Mouse (Mus musculus): ENCODE results near the gene Susd2. TPM values are rescaled to one million over a fixed set of nuclear protein-coding genes. Genes with fewer than 3 reads are reported as not detected.

Gene Susd2
- polyA plus RNA-seq, 1 experiment from 2014 or later = 13.3 TPM

- no peaks in the 10 kb centered on the region for H3K36me3 ChIP-seq (ENCODE audit: control insufficient read depth, insufficient read depth)
- no peaks in the 10 kb centered on the region; the same call in 1 of the 2 replicates for H3K4me1 ChIP-seq (ENCODE audit: control insufficient read depth, insufficient read depth, low read length)
- H3K9ac ChIP-seq (ENCODE audit: low read length) = no peak overlapping the region
- H3K4me3 ChIP-seq (ENCODE audit: low read length) = no peak overlapping the region
- no peaks in the 10 kb centered on the region for H3K27me3 ChIP-seq (ENCODE audit: control insufficient read depth, insufficient read depth, low read length)
- H3K27ac ChIP-seq (ENCODE audit: low read length) = no peak overlapping the region
- 60% methylated on average over 3 of the region's 3 CpGs for whole genome bisulfite sequencing
- H3K4me2 ChIP-seq (ENCODE audit: low read depth, low read length) = no peak overlapping the region
- no peak for ATAC-seq (replicated peaks; ENCODE audit: extremely low read depth, insufficient read depth, low FRiP score)
- peaks cover 2% of the 10 kb centered on the region; the same call in 1 of the 2 replicates for H3K9me3 ChIP-seq (replicated peaks; ENCODE audit: control insufficient read depth, low read length)
Observed at GRCm38 (mm10) chr10:75626991-75627390, 16.8 kb downstream of the Susd2 start.

DNA sequence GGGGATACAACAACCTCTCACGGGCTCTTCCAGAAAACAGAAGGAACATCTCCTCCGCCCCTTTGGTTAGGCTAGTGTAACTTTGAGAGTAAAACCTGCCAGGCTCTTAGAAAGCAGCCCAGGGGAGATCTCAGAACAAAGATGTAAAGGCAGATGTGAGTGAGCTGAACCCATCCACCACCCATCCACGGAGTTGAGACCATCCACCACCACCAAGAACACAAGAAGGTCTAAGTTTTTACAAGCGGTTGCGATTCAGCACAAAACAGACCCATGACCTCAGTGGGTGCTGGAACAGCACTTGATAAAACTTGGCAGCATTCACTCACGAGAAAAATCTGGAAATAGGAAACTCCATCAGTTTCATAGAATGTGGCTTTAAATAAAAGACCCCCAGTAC is 17.9 kb downstream of the Susd2 start:
- no peak for ATAC-seq (replicated peaks; ENCODE audit: extremely low read depth, insufficient read depth, low FRiP score)
- peaks cover 2% of the 10 kb centered on the region; the same call in 1 of the 2 replicates for H3K9me3 ChIP-seq (replicated peaks; ENCODE audit: control insufficient read depth, low read length)
- H3K27ac ChIP-seq (ENCODE audit: low read length) = no peak overlapping the region
- no peaks in the 10 kb centered on the region; the same call in 1 of the 2 replicates for H3K4me1 ChIP-seq (ENCODE audit: control insufficient read depth, insufficient read depth, low read length)
- H3K9ac ChIP-seq (ENCODE audit: low read length) = no peak overlapping the region
- no peak overlapping the region for H3K4me2 ChIP-seq (ENCODE audit: low read depth, low read length)
- H3K4me3 ChIP-seq (ENCODE audit: low read length) = no peak overlapping the region
- no peaks in the 10 kb centered on the region for H3K36me3 ChIP-seq (ENCODE audit: control insufficient read depth, insufficient read depth)
- 37% methylated on average over 6 of the region's 6 CpGs for WGBS
- H3K27me3 ChIP-seq (ENCODE audit: control insufficient read depth, insufficient read depth, low read length) = no peaks in the 10 kb centered on the region

GRCm38 (mm10) chr10:75620818-75621217 is 23.0 kb downstream of the Susd2 start:
- no peak for ATAC-seq (replicated peaks; ENCODE audit: extremely low read depth, insufficient read depth, low FRiP score)
- H3K4me3 ChIP-seq (ENCODE audit: low read length) = no peak overlapping the region
- H3K36me3 ChIP-seq (ENCODE audit: control insufficient read depth, insufficient read depth) = no peaks in the 10 kb centered on the region
- H3K4me1 ChIP-seq (ENCODE audit: control insufficient read depth, insufficient read depth, low read length) = no peaks in the 10 kb centered on the region
- H3K4me2 ChIP-seq (ENCODE audit: low read depth, low read length) = no peak overlapping the region
- H3K27me3 ChIP-seq (ENCODE audit: control insufficient read depth, insufficient read depth, low read length) = no peaks in the 10 kb centered on the region
- H3K27ac ChIP-seq (ENCODE audit: low read length) = no peak overlapping the region
- H3K9ac ChIP-seq (ENCODE audit: low read length) = no peak overlapping the region
- peaks cover 2% of the 10 kb centered on the region; the same call in 1 of the 2 replicates for H3K9me3 ChIP-seq (replicated peaks; ENCODE audit: control insufficient read depth, low read length)
- WGBS = 44% methylated on average over 3 of the region's 3 CpGs

GRCm38 (mm10) chr10:75616044-75616443 is 27.8 kb downstream of the Susd2 start:
- Histone ChIP-seq H3K4me3 (ENCODE audit: low read length) (no peak overlapping the region), H3K4me2 (ENCODE audit: low read depth, low read length) (no peak overlapping the region), H3K9me3 (replicated peaks; ENCODE audit: control insufficient read depth, low read length) (no peaks in the 10 kb centered on the region), H3K4me1 (ENCODE audit: control insufficient read depth, insufficient read depth, low read length) (no peaks in the 10 kb centered on the region), H3K9ac (ENCODE audit: low read length) (no peak overlapping the region), H3K27me3 (ENCODE audit: control insufficient read depth, insufficient read depth, low read length) (no peaks in the 10 kb centered on the region), H3K36me3 (ENCODE audit: control insufficient read depth, insufficient read depth) (peaks cover 2% of the 10 kb centered on the region; the same call in 1 of the 2 replicates), H3K27ac (ENCODE audit: low read length) (no peak overlapping the region)
- no peak for ATAC-seq (replicated peaks; ENCODE audit: extremely low read depth, insufficient read depth, low FRiP score)
- WGBS = 81% methylated on average over 4 of the region's 4 CpGs

DNA sequence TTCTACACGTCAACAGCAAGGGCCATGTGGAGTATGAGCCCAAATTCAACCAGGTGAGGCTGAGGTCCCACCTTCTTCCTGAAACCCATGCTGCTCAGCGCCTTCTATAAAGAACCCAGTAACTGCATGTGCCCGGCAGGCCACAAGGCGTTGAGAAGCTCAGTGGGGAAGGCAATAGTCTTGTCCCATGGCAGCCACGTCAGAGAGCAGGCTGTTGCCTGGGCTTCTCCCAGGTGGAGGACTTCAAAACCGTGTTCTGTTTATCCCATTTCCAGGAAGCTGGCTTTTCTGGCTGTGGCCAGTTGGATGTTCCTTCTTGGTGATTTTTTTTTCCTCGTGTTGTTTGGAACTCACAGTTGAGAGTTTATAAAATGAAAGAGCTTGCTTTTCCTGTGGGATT is 33.3 kb downstream of the Susd2 start:
- Histone ChIP-seq H3K4me3 (ENCODE audit: low read length) (no peak overlapping the region), H3K27ac (ENCODE audit: low read length) (no peak overlapping the region), H3K9me3 (replicated peaks; ENCODE audit: control insufficient read depth, low read length) (no peaks in the 10 kb centered on the region), H3K4me2 (ENCODE audit: low read depth, low read length) (no peak overlapping the region), H3K36me3 (ENCODE audit: control insufficient read depth, insufficient read depth) (peaks cover 2% of the 10 kb centered on the region; the same call in 1 of the 2 replicates), H3K9ac (ENCODE audit: low read length) (no peak overlapping the region), H3K4me1 (ENCODE audit: control insufficient read depth, insufficient read depth, low read length) (no peaks in the 10 kb centered on the region), H3K27me3 (ENCODE audit: control insufficient read depth, insufficient read depth, low read length) (no peaks in the 10 kb centered on the region)
- WGBS = 52% methylated on average over 7 of the region's 7 CpGs
- ATAC-seq (replicated peaks; ENCODE audit: extremely low read depth, insufficient read depth, low FRiP score) = no peak

DNA sequence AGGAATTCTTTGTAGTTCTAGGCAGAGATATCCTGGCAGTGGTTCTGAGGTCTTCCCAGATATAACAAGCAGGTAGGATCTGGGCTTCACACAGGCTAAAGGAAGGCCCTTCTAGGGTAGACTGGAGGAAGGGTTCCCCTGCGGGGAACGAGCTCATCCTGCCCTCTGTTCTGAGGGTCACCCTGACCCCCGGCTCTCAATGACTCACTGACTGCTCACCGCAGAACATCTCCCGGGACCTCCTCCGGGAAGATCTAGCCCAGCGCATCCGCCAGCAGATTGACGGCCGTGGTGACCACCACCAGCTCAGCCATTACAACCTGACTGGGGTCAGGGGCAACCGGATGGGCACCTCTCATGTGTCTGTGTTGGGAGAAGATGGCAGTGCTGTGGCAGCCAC is 34.8 kb downstream of the Susd2 start:
- Histone ChIP-seq H3K27ac (ENCODE audit: low read length) (no peak overlapping the region), H3K36me3 (ENCODE audit: control insufficient read depth, insufficient read depth) (no peaks in the 10 kb centered on the region)
- 87% methylated on average over 11 of the region's 11 CpGs for WGBS

DNA sequence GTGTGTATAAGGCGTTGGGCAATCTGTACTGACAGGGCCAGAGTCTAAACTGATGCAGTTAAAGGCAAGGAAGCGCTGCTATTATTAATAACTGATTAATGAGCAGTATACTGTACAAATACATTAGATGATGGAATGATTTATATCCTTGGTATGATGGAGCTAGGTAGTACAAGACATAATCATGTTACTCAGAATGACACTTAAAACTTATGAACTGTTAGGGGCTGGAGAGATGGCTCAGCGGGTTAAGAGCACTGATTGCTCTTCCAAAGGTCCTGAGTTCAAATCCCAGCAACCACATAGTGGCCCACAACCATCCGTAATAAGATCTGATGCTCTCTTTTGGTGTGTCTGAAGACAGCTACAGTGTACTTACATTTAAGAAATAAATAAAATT is 36.6 kb downstream of the Susd2 start:
- no peak overlapping the region for H3K27ac ChIP-seq (ENCODE audit: low read length)
- peaks cover 3% of the 10 kb centered on the region; the same call in 1 of the 2 replicates for H3K4me1 ChIP-seq (ENCODE audit: control insufficient read depth, insufficient read depth, low read length)
- H3K4me3 ChIP-seq (ENCODE audit: low read length) = no peak overlapping the region
- no peaks in the 10 kb centered on the region for H3K9me3 ChIP-seq (replicated peaks; ENCODE audit: control insufficient read depth, low read length)
- no peak overlapping the region for H3K4me2 ChIP-seq (ENCODE audit: low read depth, low read length)
- H3K27me3 ChIP-seq (ENCODE audit: control insufficient read depth, insufficient read depth, low read length) = no peaks in the 10 kb centered on the region
- no peaks in the 10 kb centered on the region for H3K36me3 ChIP-seq (ENCODE audit: control insufficient read depth, insufficient read depth)
- 87% methylated on average over 4 of the region's 4 CpGs for WGBS
- no peak overlapping the region for H3K9ac ChIP-seq (ENCODE audit: low read length)
- ATAC-seq (replicated peaks; ENCODE audit: extremely low read depth, insufficient read depth, low FRiP score) = no peak

More for the DNA sequence above, 34.8 kb downstream of the Susd2 start:
- Histone ChIP-seq H3K4me1 (ENCODE audit: control insufficient read depth, insufficient read depth, low read length) (peaks cover 3% of the 10 kb centered on the region; the same call in 1 of the 2 replicates), H3K4me3 (ENCODE audit: low read length) (no peak overlapping the region), H3K27me3 (ENCODE audit: control insufficient read depth, insufficient read depth, low read length) (no peaks in the 10 kb centered on the region), H3K9ac (ENCODE audit: low read length) (no peak overlapping the region), H3K9me3 (replicated peaks; ENCODE audit: control insufficient read depth, low read length) (no peaks in the 10 kb centered on the region), H3K4me2 (ENCODE audit: low read depth, low read length) (no peak overlapping the region)
- no peak for ATAC-seq (replicated peaks; ENCODE audit: extremely low read depth, insufficient read depth, low FRiP score)

DNA sequence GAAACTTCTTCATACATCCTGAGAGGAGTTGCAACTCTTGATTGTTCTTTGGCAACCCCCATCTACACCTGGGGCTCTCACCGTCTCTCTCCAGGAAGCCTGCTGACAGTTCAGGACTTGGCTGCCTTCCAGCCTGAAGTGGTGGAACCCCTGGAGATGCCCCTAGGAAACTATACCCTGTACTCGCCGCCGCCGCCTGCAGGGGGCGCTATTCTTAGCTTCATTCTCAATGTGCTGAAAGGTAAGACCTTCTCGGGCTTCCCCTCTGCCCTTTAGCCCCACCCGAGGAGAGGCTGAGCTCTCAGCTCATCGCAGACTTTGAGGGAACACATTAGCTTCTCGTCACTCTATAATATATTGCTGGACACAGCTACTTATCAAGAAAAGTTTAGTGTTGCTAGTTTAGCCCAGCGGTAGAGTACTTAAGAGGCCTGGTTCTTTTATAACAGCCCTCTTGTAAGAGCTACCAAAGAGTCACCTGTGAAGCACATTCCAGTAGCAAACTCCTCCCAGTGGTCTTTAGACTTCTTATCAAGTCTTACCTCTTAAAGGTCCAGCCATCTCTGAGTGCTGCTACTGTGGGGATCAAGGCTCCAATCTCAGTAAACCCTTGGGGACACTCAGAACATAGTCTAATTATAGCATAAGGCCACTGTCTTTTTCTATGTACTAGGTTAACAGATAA is 38.5 kb downstream of the Susd2 start:
- H3K4me3 ChIP-seq (ENCODE audit: low read length) = no peak overlapping the region
- H3K27me3 ChIP-seq (ENCODE audit: control insufficient read depth, insufficient read depth, low read length) = no peaks in the 10 kb centered on the region
- H3K9me3 ChIP-seq (replicated peaks; ENCODE audit: control insufficient read depth, low read length) = no peaks in the 10 kb centered on the region
- H3K9ac ChIP-seq (ENCODE audit: low read length) = no peak overlapping the region
- 28% methylated on average over 11 of the region's 11 CpGs for WGBS
- H3K27ac ChIP-seq (ENCODE audit: low read length) = no peak overlapping the region
- H3K4me1 ChIP-seq (ENCODE audit: control insufficient read depth, insufficient read depth, low read length) = peaks cover 3% of the 10 kb centered on the region; the same call in 1 of the 2 replicates
- no peak for ATAC-seq (replicated peaks; ENCODE audit: extremely low read depth, insufficient read depth, low FRiP score)
- no peaks in the 10 kb centered on the region for H3K36me3 ChIP-seq (ENCODE audit: control insufficient read depth, insufficient read depth)
- H3K4me2 ChIP-seq (ENCODE audit: low read depth, low read length) = no peak overlapping the region

GRCm38 (mm10) chr10:75600189-75600730 is 43.5 kb downstream of the Susd2 start:
- H3K4me1 ChIP-seq (ENCODE audit: control insufficient read depth, insufficient read depth, low read length) = peaks cover 2% of the 10 kb centered on the region; the same call in 1 of the 2 replicates
- no peak overlapping the region for H3K4me3 ChIP-seq (ENCODE audit: low read length)
- no peaks in the 10 kb centered on the region for H3K36me3 ChIP-seq (ENCODE audit: control insufficient read depth, insufficient read depth)
- H3K27ac ChIP-seq (ENCODE audit: low read length) = no peak overlapping the region
- no peaks in the 10 kb centered on the region for H3K27me3 ChIP-seq (ENCODE audit: control insufficient read depth, insufficient read depth, low read length)
- peaks cover 5% of the 10 kb centered on the region for H3K9me3 ChIP-seq (replicated peaks; ENCODE audit: control insufficient read depth, low read length)
- WGBS = 65% methylated on average over 7 of the region's 7 CpGs
- no peak overlapping the region for H3K4me2 ChIP-seq (ENCODE audit: low read depth, low read length)
- no peak overlapping the region for H3K9ac ChIP-seq (ENCODE audit: low read length)
- no peak for ATAC-seq (replicated peaks; ENCODE audit: extremely low read depth, insufficient read depth, low FRiP score)
